Mouse (Mus musculus) limb, embryonic 11.5 days (tissue): ENCODE results near the gene Gm47985. TPM values are rescaled to one million over a fixed set of nuclear protein-coding genes. Genes with fewer than 3 reads are reported as not detected.
"Not testable (repeated sequence)": the region's sequence is repeated elsewhere in the genome, so short reads cannot be mapped to it uniquely, and the experiment has no call there.

ENCODE experiments used
- ATAC-seq: fragments of 200-750 bp; cut with Nextera tagmentation; 2 replicates; pipeline ENCODE4 v1.8.0; 2017; ENCODE audit warnings: low read depth; ENCODE audit not compliant: insufficient number of reproducible peaks, low FRiP score, low TSS enrichment
- DNase-seq: peaks from one replicate; pipeline ENCODE4 v3.0.0-alpha.2; 2015; ENCODE audit warnings: low spot score
- H3K27ac ChIP-seq: fragments of 300-500 bp; sonication (generic); replicated peaks from 2 replicates; pipeline ENCODE4 v1.5.1; 2014; ENCODE audit warnings: low read depth, mild to moderate bottlenecking, low read length
- H3K27me3 ChIP-seq: fragments of 300-500 bp; sonication (generic); 2 replicates; pipeline ENCODE4 v1.6.1; 2014; ENCODE audit warnings: mild to moderate bottlenecking, low read length, mixed read lengths; ENCODE audit not compliant: control insufficient read depth, insufficient read depth
- H3K36me3 ChIP-seq: fragments of 300-500 bp; sonication (generic); 2 replicates; pipeline ENCODE4 v1.6.1; 2014; ENCODE audit warnings: mild to moderate bottlenecking, low read length, moderate library complexity, mixed read lengths; ENCODE audit not compliant: control insufficient read depth, insufficient read depth
- H3K4me1 ChIP-seq: fragments of 300-500 bp; sonication (generic); 2 replicates; pipeline ENCODE4 v1.6.1; 2014; ENCODE audit warnings: low read length, mixed read lengths; ENCODE audit not compliant: control insufficient read depth, insufficient read depth
- H3K4me2 ChIP-seq: fragments of 300-500 bp; sonication (generic); 2 replicates; pipeline ENCODE4 v1.6.1; 2014; ENCODE audit warnings: low read depth, mild to moderate bottlenecking, moderate library complexity; ENCODE audit not compliant: severe bottlenecking
- H3K4me3 ChIP-seq: fragments of 300-500 bp; sonication (generic); 2 replicates; pipeline ENCODE4 v1.5.1; 2014; ENCODE audit warnings: low read depth, low read length
- H3K9ac ChIP-seq: fragments of 300-500 bp; sonication (generic); 2 replicates; pipeline ENCODE4 v1.6.1; 2014; ENCODE audit warnings: mild to moderate bottlenecking, low read length
- H3K9me3 ChIP-seq: fragments of 300-500 bp; sonication (generic); 2 replicates; pipeline ENCODE4 v1.6.1; 2016; ENCODE audit warnings: low read length; ENCODE audit not compliant: control insufficient read depth
- WGBS: fragments of 180-500 bp; shearing (Covaris S2); extraction: QIAGEN DNeasy Blood & Tissue Kit; methylation state at CpG from one replicate; pipeline ENCODE4 v1.1.7; 2014; 5-methylcytosine and 5-hydroxymethylcytosine counted together
- polyA plus RNA-seq: library from polyadenylated mRNA; unstranded; fragments of >200 nt; fragmentation: Nextera tagmentation; extraction: Ambion mirVana; gene quantifications from 2 replicates; pipeline ENCODE4 v1.2.1, GENCODE M21; 2014

Gm47985 gene
- 0.44 and 0.57 TPM in 2 replicates for polyA plus RNA-seq

GRCm38 (mm10) chr1:151182266-151182665 lies at the start of gene Gm47985:
Gene Gm47985 (plus strand): TSS chr1:151182537.
- ATAC-seq, H3K27ac ChIP-seq, H3K4me3 ChIP-seq, H3K9ac ChIP-seq, H3K4me1 ChIP-seq, DNase-seq, H3K27me3 ChIP-seq, H3K9me3 ChIP-seq, H3K4me2 ChIP-seq, H3K36me3 ChIP-seq: not testable (repeated sequence)
- no CpG with 5 or more reads among the region's 7 CpGs for WGBS

- H3K9me3 ChIP-seq, result no peaks in the 10 kb centered on the region
- no peak overlapping the region for H3K27ac ChIP-seq
- DNase-seq (no peak), ATAC-seq (no peak)
- WGBS, result 91% methylated on average over 7 of the region's 7 CpGs
- no peak overlapping the region for H3K4me2 ChIP-seq
- no peak overlapping the region for H3K4me3 ChIP-seq
- H3K4me1 ChIP-seq, result no peaks in the 10 kb centered on the region
- H3K27me3 ChIP-seq, result no peaks in the 10 kb centered on the region
- H3K9ac ChIP-seq, result no peak overlapping the region
- H3K36me3 ChIP-seq, result no peaks in the 10 kb centered on the region
Observed at GRCm38 (mm10) chr1:151132686-151133085, 49.7 kb upstream of the Gm47985 start.

- Histone ChIP-seq H3K4me1 (0 out of 2 replicates have a peak, but pooled peaks cover 3% of the 10 kb centered on the region), H3K4me2 (no peak overlapping the region), H3K36me3 (no peaks in the 10 kb centered on the region), H3K9me3 (no peaks in the 10 kb centered on the region), H3K27ac (no peak overlapping the region), H3K4me3 (no peak overlapping the region), H3K27me3 (no peaks in the 10 kb centered on the region), H3K9ac (no peak overlapping the region)
- no peak for DNase-seq
- WGBS, result 78% methylated on average over 6 of the region's 6 CpGs
- no peak for ATAC-seq
Observed at GRCm38 (mm10) chr1:151138388-151138787, 43.9 kb upstream of the Gm47985 start.

- WGBS, result 46% methylated on average over 3 of the region's 3 CpGs
- Histone ChIP-seq H3K4me2 (no peak overlapping the region), H3K4me3 (no peak overlapping the region), H3K36me3 (no peaks in the 10 kb centered on the region), H3K9me3 (no peaks in the 10 kb centered on the region), H3K27me3 (no peaks in the 10 kb centered on the region), H3K27ac (no peak overlapping the region), H3K9ac (no peak overlapping the region), H3K4me1 (0 out of 2 replicates have a peak, but pooled peaks cover 3% of the 10 kb centered on the region)
- no peak for DNase-seq
- no peak; the same call in 1 of the 2 replicates for ATAC-seq
Observed at GRCm38 (mm10) chr1:151140956-151141355, 41.4 kb upstream of the Gm47985 start.

- no peak for ATAC-seq
Observed at GRCm38 (mm10) chr1:151144471-151145146, 37.7 kb upstream of the Gm47985 start.

GRCm38 (mm10) chr1:151147801-151148200 lies 34.5 kb upstream of the Gm47985 start:
- ATAC-seq (no peak), DNase-seq (no peak)
- Histone ChIP-seq H3K27me3 (no peaks in the 10 kb centered on the region), H3K4me1 (no peaks in the 10 kb centered on the region), H3K4me3 (no peak overlapping the region), H3K9me3 (no peaks in the 10 kb centered on the region), H3K4me2 (no peak overlapping the region), H3K36me3 (no peaks in the 10 kb centered on the region), H3K9ac (no peak overlapping the region), H3K27ac (no peak overlapping the region)

More at GRCm38 (mm10) chr1:151144471-151145146, 37.7 kb upstream of the Gm47985 start:
- 61% methylated on average over 6 of the region's 6 CpGs for WGBS
- Histone ChIP-seq H3K4me3 (no peak overlapping the region), H3K9me3 (no peaks in the 10 kb centered on the region), H3K27me3 (no peaks in the 10 kb centered on the region), H3K9ac (no peak overlapping the region), H3K4me2 (no peak overlapping the region), H3K4me1 (0 out of 2 replicates have a peak, but pooled peaks cover 3% of the 10 kb centered on the region), H3K36me3 (no peaks in the 10 kb centered on the region), H3K27ac (no peak overlapping the region)
- no peak for DNase-seq

GRCm38 (mm10) chr1:151150211-151150610 lies 32.1 kb upstream of the Gm47985 start:
- no peak for ATAC-seq
- no peak overlapping the region for H3K4me3 ChIP-seq
- H3K4me2 ChIP-seq, result no peak overlapping the region
- no peak overlapping the region for H3K9ac ChIP-seq
- H3K27me3 ChIP-seq, result no peaks in the 10 kb centered on the region
- 90% methylated on average over 7 of the region's 7 CpGs for WGBS
- no peaks in the 10 kb centered on the region for H3K9me3 ChIP-seq
- H3K4me1 ChIP-seq, result no peaks in the 10 kb centered on the region
- H3K36me3 ChIP-seq, result no peaks in the 10 kb centered on the region
- H3K27ac ChIP-seq, result no peak overlapping the region
- no peak for DNase-seq

- no peak overlapping the region for H3K27ac ChIP-seq
- no peaks in the 10 kb centered on the region for H3K4me1 ChIP-seq
Observed at GRCm38 (mm10) chr1:151151089-151151488, 31.2 kb upstream of the Gm47985 start.

More at GRCm38 (mm10) chr1:151151089-151151488, 31.2 kb upstream of the Gm47985 start:
- no peaks in the 10 kb centered on the region for H3K9me3 ChIP-seq
- no peaks in the 10 kb centered on the region for H3K36me3 ChIP-seq
- no peak for DNase-seq
- no peak overlapping the region for H3K9ac ChIP-seq
- H3K27me3 ChIP-seq, result no peaks in the 10 kb centered on the region
- H3K4me3 ChIP-seq, result no peak overlapping the region
- H3K4me2 ChIP-seq, result no peak overlapping the region
- WGBS, result 82% methylated on average over 2 of the region's 2 CpGs
- ATAC-seq, result no peak
